Mouse (Mus musculus) erythroblast, embryonic 14.5 days (primary cell): ENCODE data around the gene Rbp2.

Experiments
- GATA1 ChIP-seq: IDR thresholded peaks from 2 replicates; pipeline ENCODE4 v1.6.1; 2012; ENCODE audit warnings: low read length, inconsistent platforms, mixed read lengths
- TAL1 ChIP-seq: IDR thresholded peaks from 3 replicates; pipeline ENCODE4 v1.6.1; 2012; ENCODE audit warnings: low read length, inconsistent platforms, mixed read lengths

- TF ChIP-seq GATA1 (no peak), TAL1 (no peak)
These were observed 58.1 kb downstream of the Rbp2 start for GRCm38 (mm10) chr9:98544042-98544441.
